Mouse (Mus musculus): ENCODE measurements at regions not wholly inside any gene's neighbourhood (a gene's known extent, or its start where the extent isn't known, plus 50 kb on each side); places are given as distances from the start of the nearest gene placed in this dataset.

DNA sequence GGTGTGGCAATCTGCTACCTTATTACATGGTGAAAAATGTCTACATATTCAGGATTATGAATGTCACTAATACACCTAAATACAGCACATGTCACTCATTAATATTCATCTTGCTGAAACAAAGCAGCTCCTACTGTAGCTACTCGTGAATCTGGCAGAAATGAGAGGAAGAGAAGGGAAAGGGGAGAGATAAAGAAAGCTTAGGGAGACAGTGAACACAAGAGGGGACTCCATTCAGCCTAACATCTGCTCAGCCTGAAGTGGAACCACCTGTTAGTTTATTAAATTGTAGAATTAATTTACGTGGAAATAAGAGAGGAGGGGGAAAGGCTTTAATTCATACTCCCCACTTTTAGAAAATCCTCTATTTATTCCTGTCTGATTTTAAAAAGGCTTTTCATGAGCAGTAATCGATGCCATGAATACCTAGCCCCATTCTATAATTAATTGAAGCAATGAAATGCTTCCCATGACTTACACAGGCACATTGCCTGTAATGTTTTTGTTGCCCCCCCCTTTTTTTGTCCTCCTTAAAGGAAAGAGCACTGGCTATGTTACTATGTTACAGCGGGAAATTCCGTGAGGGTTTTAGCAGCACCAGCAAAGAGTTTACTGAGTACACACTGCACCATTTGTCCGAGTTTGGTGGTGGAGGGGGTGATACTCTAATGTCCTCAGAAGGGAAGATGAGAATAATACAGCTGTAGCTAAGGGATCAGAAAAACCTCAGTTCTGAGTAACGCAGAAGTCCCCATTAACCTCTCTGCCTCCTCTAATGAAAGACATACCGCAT is 319.2 kb upstream of the Rsrc1 start:
- 48% methylated on average over 8 of the region's 8 CpGs for WGBS
- H3K9me3 ChIP-seq (replicated peaks; ENCODE audit: control insufficient read depth, low read length, poor library complexity, severe bottlenecking), result no peaks in the 10 kb centered on the region
- ATAC-seq, result 0 out of 2 replicates have a peak, but pooled peaks have one; percentile 36

GRCm38 (mm10) chr3:66683589-66684286 is 297.5 kb upstream of the Rsrc1 start:
- Histone ChIP-seq H3K4me3 (ENCODE audit: low read depth, low read length) (no peak overlapping the region), H3K36me3 (ENCODE audit: control insufficient read depth, insufficient read depth, low read length) (no peaks in the 10 kb centered on the region), H3K27ac (ENCODE audit: low read length) (peak overlapping the region; percentile 53), H3K27me3 (ENCODE audit: control insufficient read depth, insufficient read depth, low read depth, low read length) (no peaks in the 10 kb centered on the region), H3K4me2 (ENCODE audit: low read length) (no peak overlapping the region), H3K9me3 (replicated peaks; ENCODE audit: control insufficient read depth, low read length, poor library complexity, severe bottlenecking) (no peaks in the 10 kb centered on the region), H3K9ac (ENCODE audit: low read depth, low read length) (no peak overlapping the region), H3K4me1 (ENCODE audit: control insufficient read depth, insufficient read depth, low read length) (peaks cover 11% of the 10 kb centered on the region; the same call in 1 of the 2 replicates)
- WGBS, result 41% methylated on average over 8 of the region's 8 CpGs
- ATAC-seq, result peak; percentile 54

More for the DNA sequence above, 319.2 kb upstream of the Rsrc1 start:
- H3K27me3 ChIP-seq (ENCODE audit: control insufficient read depth, insufficient read depth, low read depth, low read length), result no peaks in the 10 kb centered on the region
- H3K27ac ChIP-seq (ENCODE audit: low read length), result no peak overlapping the region
- H3K36me3 ChIP-seq (ENCODE audit: control insufficient read depth, insufficient read depth, low read length), result no peaks in the 10 kb centered on the region
- no peak overlapping the region for H3K4me2 ChIP-seq (ENCODE audit: low read length)
- H3K9ac ChIP-seq (ENCODE audit: low read depth, low read length), result no peak overlapping the region
- H3K4me1 ChIP-seq (ENCODE audit: control insufficient read depth, insufficient read depth, low read length), result no peaks in the 10 kb centered on the region; the same call in 1 of the 2 replicates
- no peak overlapping the region for H3K4me3 ChIP-seq (ENCODE audit: low read depth, low read length)

DNA sequence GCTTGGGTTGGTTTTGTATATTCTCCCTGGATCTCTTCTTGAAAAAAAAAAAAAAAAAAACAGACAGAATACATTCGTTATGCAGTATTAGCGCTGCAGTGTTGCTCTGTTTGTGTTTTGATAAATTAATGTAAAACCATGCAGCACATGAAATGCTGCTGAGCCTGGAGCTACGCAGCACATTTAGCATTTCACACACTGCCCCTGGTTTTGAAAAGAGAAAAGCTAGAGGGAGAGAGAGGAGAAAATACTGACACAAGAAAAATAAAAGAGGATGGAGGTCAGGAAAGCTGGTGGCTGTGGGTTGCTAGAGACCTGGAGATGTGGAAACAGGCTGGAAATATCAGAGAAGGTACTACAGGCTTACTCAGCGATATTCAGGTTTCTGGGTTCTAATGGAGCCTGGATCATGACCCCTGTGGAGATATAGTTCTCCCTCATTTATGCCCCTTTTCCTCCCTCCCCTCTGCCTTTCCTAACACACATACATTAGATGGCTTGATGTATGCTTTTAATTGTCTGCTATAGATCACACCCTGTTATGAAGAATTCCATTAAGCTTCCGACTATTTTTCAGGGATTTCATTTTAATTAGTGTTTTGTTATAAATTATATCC is 296.8 kb upstream of the Rsrc1 start:
- Histone ChIP-seq H3K4me2 (ENCODE audit: low read length) (no peak overlapping the region), H3K4me1 (ENCODE audit: control insufficient read depth, insufficient read depth, low read length) (peaks cover 11% of the 10 kb centered on the region; the same call in 1 of the 2 replicates), H3K9me3 (replicated peaks; ENCODE audit: control insufficient read depth, low read length, poor library complexity, severe bottlenecking) (no peaks in the 10 kb centered on the region), H3K9ac (ENCODE audit: low read depth, low read length) (no peak overlapping the region), H3K4me3 (ENCODE audit: low read depth, low read length) (no peak overlapping the region), H3K27ac (ENCODE audit: low read length) (peak overlapping the region; percentile 53), H3K36me3 (ENCODE audit: control insufficient read depth, insufficient read depth, low read length) (no peaks in the 10 kb centered on the region), H3K27me3 (ENCODE audit: control insufficient read depth, insufficient read depth, low read depth, low read length) (no peaks in the 10 kb centered on the region)
- 51% methylated on average over 5 of the region's 5 CpGs for WGBS
- peak; percentile 70 for ATAC-seq

DNA sequence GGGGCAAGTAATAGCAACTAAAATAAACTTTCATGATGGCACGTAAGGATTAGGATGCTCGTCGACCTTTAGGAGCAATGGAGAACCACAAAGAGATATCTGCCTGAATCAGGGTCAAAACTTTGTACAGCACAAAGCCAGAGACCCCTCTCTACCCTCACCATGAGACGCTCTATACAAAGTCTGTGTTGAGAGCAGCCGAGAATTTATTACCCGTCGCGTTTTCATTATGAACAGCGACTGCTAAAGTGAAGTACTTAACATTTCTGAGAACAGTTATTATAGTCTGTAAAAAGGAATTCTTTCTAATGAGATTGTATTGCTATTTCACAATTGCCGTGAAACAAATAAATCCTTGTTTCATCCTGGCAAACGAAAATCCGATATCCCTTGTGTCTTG is 296.1 kb upstream of the Rsrc1 start:
- Histone ChIP-seq H3K4me1 (ENCODE audit: control insufficient read depth, insufficient read depth, low read length) (peaks cover 11% of the 10 kb centered on the region; the same call in 1 of the 2 replicates), H3K9me3 (replicated peaks; ENCODE audit: control insufficient read depth, low read length, poor library complexity, severe bottlenecking) (no peaks in the 10 kb centered on the region), H3K4me3 (ENCODE audit: low read depth, low read length) (no peak overlapping the region), H3K4me2 (ENCODE audit: low read length) (no peak overlapping the region), H3K27me3 (ENCODE audit: control insufficient read depth, insufficient read depth, low read depth, low read length) (no peaks in the 10 kb centered on the region), H3K27ac (ENCODE audit: low read length) (no peak overlapping the region), H3K9ac (ENCODE audit: low read depth, low read length) (no peak overlapping the region), H3K36me3 (ENCODE audit: control insufficient read depth, insufficient read depth, low read length) (no peaks in the 10 kb centered on the region)
- WGBS, result 62% methylated on average over 12 of the region's 12 CpGs
- no peak for ATAC-seq

GRCm38 (mm10) chr3:66687126-66687525 is 294.1 kb upstream of the Rsrc1 start:
- no peak for ATAC-seq
- H3K4me1 ChIP-seq (ENCODE audit: control insufficient read depth, insufficient read depth, low read length), result peaks cover 11% of the 10 kb centered on the region; the same call in 1 of the 2 replicates
- 95% methylated on average over 1 of the region's 1 CpGs for WGBS
- no peak overlapping the region for H3K9ac ChIP-seq (ENCODE audit: low read depth, low read length)
- H3K4me2 ChIP-seq (ENCODE audit: low read length), result no peak overlapping the region
- no peaks in the 10 kb centered on the region for H3K27me3 ChIP-seq (ENCODE audit: control insufficient read depth, insufficient read depth, low read depth, low read length)
- no peak overlapping the region for H3K4me3 ChIP-seq (ENCODE audit: low read depth, low read length)
- no peaks in the 10 kb centered on the region for H3K36me3 ChIP-seq (ENCODE audit: control insufficient read depth, insufficient read depth, low read length)
- H3K27ac ChIP-seq (ENCODE audit: low read length), result no peak overlapping the region
- H3K9me3 ChIP-seq (replicated peaks; ENCODE audit: control insufficient read depth, low read length, poor library complexity, severe bottlenecking), result no peaks in the 10 kb centered on the region

- Histone ChIP-seq H3K4me3 (ENCODE audit: low read depth, low read length) (no peak overlapping the region), H3K9ac (ENCODE audit: low read depth, low read length) (no peak overlapping the region), H3K27me3 (ENCODE audit: control insufficient read depth, insufficient read depth, low read depth, low read length) (no peaks in the 10 kb centered on the region), H3K9me3 (replicated peaks; ENCODE audit: control insufficient read depth, low read length, poor library complexity, severe bottlenecking) (no peaks in the 10 kb centered on the region), H3K4me2 (ENCODE audit: low read length) (no peak overlapping the region), H3K27ac (ENCODE audit: low read length) (no peak overlapping the region), H3K36me3 (ENCODE audit: control insufficient read depth, insufficient read depth, low read length) (no peaks in the 10 kb centered on the region), H3K4me1 (ENCODE audit: control insufficient read depth, insufficient read depth, low read length) (no peaks in the 10 kb centered on the region)
- no peak for ATAC-seq
- 79% methylated on average over 10 of the region's 10 CpGs for WGBS
Observed at GRCm38 (mm10) chr3:66690906-66691522, 290.2 kb upstream of the Rsrc1 start.

DNA sequence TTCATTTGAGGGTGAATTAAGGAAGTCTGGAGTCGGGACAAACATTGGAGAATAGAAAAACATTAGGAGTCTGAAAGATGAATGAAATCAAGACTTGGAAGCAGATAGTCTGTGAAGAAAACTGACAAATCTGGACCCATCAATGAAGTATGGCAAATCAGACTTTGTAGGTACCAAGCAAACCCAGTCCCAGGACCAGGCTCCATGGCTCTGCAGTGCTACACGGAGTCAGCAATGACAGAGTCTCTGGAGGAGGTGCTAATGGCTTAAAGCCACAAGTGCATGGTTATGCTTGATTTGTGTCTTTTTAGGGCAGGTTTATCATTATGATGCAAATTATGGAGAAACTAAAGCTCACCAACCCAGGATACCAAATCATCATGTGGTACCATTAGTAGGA is 286.1 kb upstream of the Rsrc1 start:
- Histone ChIP-seq H3K4me2 (ENCODE audit: low read length) (no peak overlapping the region), H3K36me3 (ENCODE audit: control insufficient read depth, insufficient read depth, low read length) (no peaks in the 10 kb centered on the region), H3K4me3 (ENCODE audit: low read depth, low read length) (no peak overlapping the region), H3K9ac (ENCODE audit: low read depth, low read length) (no peak overlapping the region), H3K27ac (ENCODE audit: low read length) (no peak overlapping the region), H3K27me3 (ENCODE audit: control insufficient read depth, insufficient read depth, low read depth, low read length) (no peaks in the 10 kb centered on the region), H3K4me1 (ENCODE audit: control insufficient read depth, insufficient read depth, low read length) (no peaks in the 10 kb centered on the region), H3K9me3 (replicated peaks; ENCODE audit: control insufficient read depth, low read length, poor library complexity, severe bottlenecking) (no peaks in the 10 kb centered on the region)
- 76% methylated on average over 2 of the region's 2 CpGs for WGBS
- no peak for ATAC-seq

GRCm38 (mm10) chr3:66695661-66696253 is 285.4 kb upstream of the Rsrc1 start:
- no peaks in the 10 kb centered on the region for H3K4me1 ChIP-seq (ENCODE audit: control insufficient read depth, insufficient read depth, low read length)
- 53% methylated on average over 6 of the region's 6 CpGs for WGBS
- H3K4me3 ChIP-seq (ENCODE audit: low read depth, low read length), result no peak overlapping the region
- no peaks in the 10 kb centered on the region for H3K36me3 ChIP-seq (ENCODE audit: control insufficient read depth, insufficient read depth, low read length)
- ATAC-seq, result no peak
- no peak overlapping the region for H3K27ac ChIP-seq (ENCODE audit: low read length)
- H3K4me2 ChIP-seq (ENCODE audit: low read length), result no peak overlapping the region
- no peaks in the 10 kb centered on the region for H3K9me3 ChIP-seq (replicated peaks; ENCODE audit: control insufficient read depth, low read length, poor library complexity, severe bottlenecking)
- no peaks in the 10 kb centered on the region for H3K27me3 ChIP-seq (ENCODE audit: control insufficient read depth, insufficient read depth, low read depth, low read length)
- no peak overlapping the region for H3K9ac ChIP-seq (ENCODE audit: low read depth, low read length)

All from midbrain, embryonic 16.5 days (tissue).